Mouse (Mus musculus) monocyte, adult 59 days (primary cell): ENCODE data around the gene Gm12887. TPM values are rescaled to one million over a fixed set of nuclear protein-coding genes. Genes with fewer than 3 reads are reported as not detected.

Experiments used
- total RNA-seq, 2 experiments: library from RNA; stranded (reverse); gene quantifications; one replicate each; pipeline ENCODE4 v1.2.4; 2023

Gene Gm12887
- not detected for total RNA-seq

DNA sequence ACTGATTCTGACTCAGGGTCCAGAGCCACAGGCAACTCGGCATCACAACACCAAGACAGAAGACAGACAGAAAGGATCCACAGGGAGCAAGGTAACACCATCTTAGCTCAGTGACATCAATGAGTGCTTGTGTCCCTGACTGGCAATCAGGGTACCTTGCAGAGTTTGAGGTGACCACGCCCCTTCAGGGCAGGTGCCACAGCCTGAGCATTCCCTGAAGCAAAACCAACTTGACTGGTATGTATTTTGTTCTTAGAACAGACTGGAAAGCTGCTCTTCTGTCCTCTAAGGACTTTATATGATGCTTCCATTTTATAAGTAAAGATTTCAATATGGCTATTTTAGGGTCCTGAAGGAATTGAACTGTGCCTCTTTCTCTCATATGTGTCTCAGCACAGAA, at the start of gene Gm12887:
Gene Gm12887, minus strand, starts transcription at position 101 of the 400 bp plus-strand sequence.

Other genes with a start within 250 kb of the Gm12887 start
- gene Gm12886, start 199.0 kb downstream of the Gm12887 start, total RNA-seq = not detected